Mouse (Mus musculus) embryonic facial prominence, embryonic 10.5 days (tissue): Measurements from ENCODE around the gene Shisa3. TPM values are rescaled to one million over a fixed set of nuclear protein-coding genes. Genes with fewer than 3 reads are reported as not detected.

Experiments used
- DNase-seq: peaks from one replicate; pipeline ENCODE4 v3.0.0-alpha.2; 2017; ENCODE audit warnings: low spot score
- H3K27ac ChIP-seq: fragments of 300-500 bp; sonication (generic); replicated peaks from 2 replicates; pipeline ENCODE4 v1.5.1; 2016; ENCODE audit warnings: mild to moderate bottlenecking
- H3K27me3 ChIP-seq: fragments of 300-500 bp; sonication (generic); replicated peaks from 2 replicates; pipeline ENCODE4 v1.6.1; 2016; ENCODE audit warnings: low read depth, mild to moderate bottlenecking; ENCODE audit not compliant: poor library complexity, severe bottlenecking
- H3K36me3 ChIP-seq: fragments of 300-500 bp; sonication (generic); replicated peaks from 2 replicates; pipeline ENCODE4 v1.6.1; 2016; ENCODE audit warnings: mild to moderate bottlenecking, moderate library complexity
- H3K4me1 ChIP-seq: fragments of 300-500 bp; sonication (generic); 2 replicates; pipeline ENCODE4 v1.6.1; 2016
- H3K4me3 ChIP-seq: fragments of 300-500 bp; sonication (generic); 2 replicates; pipeline ENCODE4 v1.5.1; 2016; ENCODE audit warnings: mild to moderate bottlenecking, moderate library complexity
- H3K9me3 ChIP-seq: fragments of 300-500 bp; sonication (generic); 2 replicates; pipeline ENCODE4 v1.6.1; 2016; ENCODE audit warnings: mild to moderate bottlenecking
- WGBS: fragments of 180-500 bp; shearing (Covaris S2); methylation state at CpG from one replicate; pipeline ENCODE4 v1.1.7; 2016; 5-methylcytosine and 5-hydroxymethylcytosine counted together
- polyA plus RNA-seq: library from polyadenylated mRNA; unstranded; fragments of >200 nt; fragmentation: Nextera tagmentation; extraction: Ambion mirVana; gene quantifications from 2 replicates; pipeline ENCODE4 v1.2.1, GENCODE M21; 2016

Shisa3 gene
- polyA plus RNA-seq: 3.5 and 6.7 TPM in 2 replicates

- DNase-seq: peak; percentile 76
- Histone ChIP-seq H3K27ac (peak within 1 kb of the TSS; percentile 80), H3K36me3 (no peaks in the 10 kb centered on the region), H3K4me3 (peak within 1 kb of the TSS; percentile 67), H3K27me3 (peaks cover 87% of the 10 kb centered on the region), H3K4me1 (peaks cover 34% of the 10 kb centered on the region), H3K9me3 (no peaks in the 10 kb centered on the region)
- WGBS: under 1% methylated on average over 86 of the region's 86 CpGs
Observed at GRCm38 (mm10) chr5:67607804-67608673, at the start of gene Shisa3. TSS of gene Shisa3 (plus strand) at chr5:67607882.

DNA sequence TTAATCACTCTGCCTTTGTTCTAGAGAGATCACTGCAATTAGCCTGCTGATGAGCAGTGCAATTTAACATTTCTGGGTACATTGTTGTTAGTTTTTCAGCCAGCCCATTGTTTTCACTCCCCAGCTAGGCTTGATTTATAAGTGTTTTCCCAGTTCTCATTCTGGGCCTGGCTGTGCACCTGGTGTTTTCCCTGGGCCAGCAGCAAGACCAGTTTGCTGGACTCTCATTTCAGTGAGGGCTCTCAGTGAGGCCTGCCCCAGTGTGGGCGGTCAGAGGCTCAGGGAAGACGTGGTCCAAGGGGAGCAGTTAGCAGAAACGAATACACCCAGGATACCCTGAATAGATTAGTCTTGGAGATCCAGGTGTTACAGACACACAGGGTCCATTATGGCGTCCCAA lies 49.0 kb upstream of the Shisa3 start:
- Histone ChIP-seq H3K4me3 (no peak overlapping the region), H3K36me3 (no peaks in the 10 kb centered on the region), H3K9me3 (no peaks in the 10 kb centered on the region), H3K27ac (no peak overlapping the region), H3K27me3 (no peaks in the 10 kb centered on the region), H3K4me1 (no peaks in the 10 kb centered on the region)
- DNase-seq: no peak
- 77% methylated on average over 4 of the region's 4 CpGs for WGBS

- 80% methylated on average over 3 of the region's 3 CpGs for WGBS
- Histone ChIP-seq H3K27me3 (no peaks in the 10 kb centered on the region), H3K4me1 (no peaks in the 10 kb centered on the region), H3K27ac (no peak overlapping the region), H3K4me3 (no peak overlapping the region), H3K36me3 (no peaks in the 10 kb centered on the region), H3K9me3 (no peaks in the 10 kb centered on the region)
- DNase-seq: no peak
Observed at GRCm38 (mm10) chr5:67559063-67559462, 48.6 kb upstream of the Shisa3 start.

GRCm38 (mm10) chr5:67572552-67573155 lies 35.0 kb upstream of the Shisa3 start:
- Histone ChIP-seq H3K4me3 (no peak overlapping the region), H3K36me3 (no peaks in the 10 kb centered on the region), H3K4me1 (no peaks in the 10 kb centered on the region), H3K27ac (no peak overlapping the region), H3K9me3 (no peaks in the 10 kb centered on the region), H3K27me3 (no peaks in the 10 kb centered on the region)
- 82% methylated on average over 6 of the region's 6 CpGs for WGBS
- no peak for DNase-seq

GRCm38 (mm10) chr5:67574039-67574438 lies 33.6 kb upstream of the Shisa3 start:
- Histone ChIP-seq H3K9me3 (no peaks in the 10 kb centered on the region), H3K36me3 (no peaks in the 10 kb centered on the region), H3K27ac (no peak overlapping the region), H3K4me1 (no peaks in the 10 kb centered on the region), H3K4me3 (no peak overlapping the region), H3K27me3 (no peaks in the 10 kb centered on the region)
- 91% methylated on average over 9 of the region's 9 CpGs for WGBS
- DNase-seq: no peak

DNA sequence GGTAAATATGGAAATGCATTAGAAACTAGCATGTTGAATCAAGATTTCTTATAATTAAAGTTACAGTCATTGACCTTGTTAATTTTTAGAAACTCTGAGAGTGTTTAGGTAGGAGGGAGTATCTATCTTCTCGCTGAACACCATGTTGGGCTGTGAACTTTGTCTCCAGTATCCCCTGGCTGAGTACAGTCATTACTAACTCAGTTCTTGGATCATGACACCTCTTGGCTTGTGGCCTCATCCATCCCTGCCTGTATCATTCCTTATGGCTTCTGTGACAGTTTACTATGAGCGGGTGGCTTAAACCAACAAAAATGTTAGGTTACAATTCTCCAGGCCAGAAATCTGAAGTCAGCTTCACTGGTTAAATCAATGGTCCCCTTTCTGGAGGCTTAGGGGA lies 32.0 kb upstream of the Shisa3 start:
- WGBS: 90% methylated on average over 2 of the region's 2 CpGs
- Histone ChIP-seq H3K27ac (no peak overlapping the region), H3K27me3 (no peaks in the 10 kb centered on the region), H3K4me3 (no peak overlapping the region), H3K9me3 (no peaks in the 10 kb centered on the region), H3K36me3 (no peaks in the 10 kb centered on the region), H3K4me1 (no peaks in the 10 kb centered on the region)
- no peak for DNase-seq

DNA sequence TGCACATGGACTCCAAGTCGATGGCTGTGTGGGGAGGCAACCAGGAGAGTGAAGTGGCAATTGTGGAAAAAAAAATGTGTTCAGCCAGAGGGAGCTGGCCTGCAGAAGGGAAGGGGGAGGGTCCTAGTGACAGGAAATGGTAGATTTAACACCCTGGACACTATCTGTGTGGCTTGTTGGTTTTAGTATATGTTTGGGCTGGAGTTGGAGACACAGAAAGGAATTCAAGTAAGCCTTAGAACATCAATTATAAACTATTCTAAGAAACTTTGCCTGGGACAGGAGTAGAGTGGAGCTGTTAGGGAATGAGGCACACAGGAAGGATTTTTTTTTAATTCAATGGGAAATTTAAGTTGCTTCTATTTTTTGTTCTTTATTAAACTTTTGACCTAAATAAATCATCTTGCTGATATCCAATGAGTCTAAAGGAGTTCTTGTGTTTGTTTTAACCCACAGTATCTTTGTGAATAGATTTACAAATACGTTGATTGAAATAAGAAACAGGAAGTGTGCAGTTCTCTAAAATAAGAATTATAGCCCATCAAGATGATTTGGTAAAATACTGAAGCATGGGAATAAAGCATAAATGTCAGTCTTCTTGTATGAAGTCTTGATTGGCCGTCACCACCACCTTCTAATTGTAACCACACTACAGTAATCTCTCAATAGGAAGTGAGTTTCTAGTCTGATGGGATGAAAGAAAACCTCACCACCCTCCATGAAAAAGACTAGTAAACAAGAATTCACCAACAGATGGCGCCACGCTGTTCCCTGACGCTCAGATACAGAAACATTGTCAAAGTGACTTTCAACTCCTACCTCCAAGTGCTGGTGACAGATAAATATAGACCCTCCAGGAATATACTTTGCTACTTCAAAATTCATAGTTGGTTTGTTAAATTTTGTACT lies 27.7 kb upstream of the Shisa3 start:
- Histone ChIP-seq H3K9me3 (no peaks in the 10 kb centered on the region), H3K27ac (no peak overlapping the region), H3K4me3 (no peak overlapping the region), H3K27me3 (no peaks in the 10 kb centered on the region), H3K4me1 (no peaks in the 10 kb centered on the region), H3K36me3 (no peaks in the 10 kb centered on the region)
- WGBS: 48% methylated on average over 6 of the region's 6 CpGs
- no peak for DNase-seq

DNA sequence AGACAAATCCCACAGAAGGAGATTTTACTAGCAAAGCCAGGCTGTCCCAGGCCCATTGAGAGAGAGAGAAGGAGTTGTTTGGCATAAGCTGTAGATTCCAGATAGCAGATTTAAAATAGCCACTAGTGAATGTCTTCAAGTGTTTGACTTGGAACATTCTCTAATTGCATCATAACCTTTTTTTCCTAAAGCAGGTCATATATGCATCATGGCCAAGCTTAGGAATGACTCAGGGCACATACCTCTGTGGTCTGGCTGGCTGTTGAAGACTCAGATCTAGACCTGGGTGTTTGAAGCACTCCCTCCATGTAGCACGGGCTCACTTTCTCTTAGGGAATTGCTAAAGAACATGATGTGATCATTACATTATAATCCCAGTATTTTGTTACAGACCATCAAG lies 12.6 kb upstream of the Shisa3 start:
- no peaks in the 10 kb centered on the region for H3K4me1 ChIP-seq
- H3K9me3 ChIP-seq: no peaks in the 10 kb centered on the region
- H3K27ac ChIP-seq: no peak overlapping the region
- H3K27me3 ChIP-seq: no peaks in the 10 kb centered on the region
- no peak for DNase-seq
- H3K4me3 ChIP-seq: no peak overlapping the region
- H3K36me3 ChIP-seq: no peaks in the 10 kb centered on the region
- WGBS: 90% methylated on average over 1 of the region's 1 CpGs

DNA sequence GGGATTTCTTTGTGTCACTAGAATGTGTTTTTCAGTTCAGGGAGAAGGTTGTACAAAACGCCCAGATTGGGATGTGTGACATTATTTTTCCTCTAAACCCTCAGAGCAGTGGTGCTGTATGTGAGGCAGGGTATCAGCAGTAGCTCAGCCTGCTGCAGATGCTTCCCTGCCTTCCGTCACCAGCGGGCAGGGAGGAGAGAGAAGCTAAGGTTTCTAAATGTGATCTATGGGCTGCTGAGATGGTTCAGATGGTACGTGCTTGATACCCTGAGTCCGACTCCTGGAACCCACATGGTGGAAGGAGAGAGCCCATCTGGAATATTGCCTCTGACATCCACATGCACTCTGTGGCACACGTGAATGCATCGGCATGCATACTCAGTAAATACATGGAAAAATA lies 12.1 kb upstream of the Shisa3 start:
- Histone ChIP-seq H3K4me1 (no peaks in the 10 kb centered on the region), H3K27me3 (0 out of 2 replicates have a peak, but pooled peaks cover 4% of the 10 kb centered on the region), H3K27ac (no peak overlapping the region), H3K36me3 (no peaks in the 10 kb centered on the region), H3K4me3 (no peak overlapping the region), H3K9me3 (no peaks in the 10 kb centered on the region)
- WGBS: 79% methylated on average over 7 of the region's 7 CpGs
- no peak for DNase-seq

- DNase-seq: no peak
- H3K27me3 ChIP-seq: peaks cover 39% of the 10 kb centered on the region
- H3K4me3 ChIP-seq: no peak overlapping the region
- H3K36me3 ChIP-seq: no peaks in the 10 kb centered on the region
- WGBS: 89% methylated on average over 9 of the region's 9 CpGs
- H3K27ac ChIP-seq: no peak overlapping the region
- H3K4me1 ChIP-seq: no peaks in the 10 kb centered on the region
- H3K9me3 ChIP-seq: no peaks in the 10 kb centered on the region
Observed at GRCm38 (mm10) chr5:67599935-67600334, 7.7 kb upstream of the Shisa3 start.

- WGBS: 44% methylated on average over 5 of the region's 5 CpGs
- Histone ChIP-seq H3K36me3 (no peaks in the 10 kb centered on the region), H3K27ac (no peak overlapping the region), H3K4me3 (no peak overlapping the region), H3K27me3 (peaks cover 91% of the 10 kb centered on the region), H3K9me3 (no peaks in the 10 kb centered on the region), H3K4me1 (peaks cover 34% of the 10 kb centered on the region)
- no peak for DNase-seq
Observed at GRCm38 (mm10) chr5:67605951-67606350, 1.7 kb upstream of the Shisa3 start.
